Mouse (Mus musculus) midbrain, embryonic 16.5 days (tissue): ENCODE results near the gene Naa60. TPM values are rescaled to one million over a fixed set of nuclear protein-coding genes. Genes with fewer than 3 reads are reported as not detected.

ENCODE experiments used
- ATAC-seq: fragments of 200-750 bp; cut with Nextera tagmentation; 2 replicates; pipeline ENCODE4 v1.8.0; 2017; ENCODE audit warnings: moderate TSS enrichment
- H3K27ac ChIP-seq: fragments of 300-500 bp; sonication (generic); 2 replicates; pipeline ENCODE4 v1.5.1; 2014; ENCODE audit warnings: mild to moderate bottlenecking, low read length, mixed read lengths
- H3K27me3 ChIP-seq: fragments of 300-500 bp; sonication (generic); 2 replicates; pipeline ENCODE4 v1.6.1; 2014; ENCODE audit warnings: low read depth, low read length, mixed read lengths; ENCODE audit not compliant: control insufficient read depth, insufficient read depth
- H3K36me3 ChIP-seq: fragments of 300-500 bp; sonication (generic); 2 replicates; pipeline ENCODE4 v1.6.1; 2014; ENCODE audit warnings: mild to moderate bottlenecking, low read length, moderate library complexity, mixed read lengths; ENCODE audit not compliant: control insufficient read depth, insufficient read depth
- H3K4me1 ChIP-seq: fragments of 300-500 bp; sonication (generic); 2 replicates; pipeline ENCODE4 v1.6.1; 2014; ENCODE audit warnings: mild to moderate bottlenecking, low read length, mixed read lengths; ENCODE audit not compliant: control insufficient read depth, insufficient read depth
- H3K4me2 ChIP-seq: fragments of 300-500 bp; sonication (generic); 2 replicates; pipeline ENCODE4 v1.6.1; 2014; ENCODE audit warnings: mild to moderate bottlenecking, low read length, mixed read lengths
- H3K4me3 ChIP-seq: fragments of 300-500 bp; sonication (generic); 2 replicates; pipeline ENCODE4 v1.5.1; 2014; ENCODE audit warnings: low read depth, mild to moderate bottlenecking, low read length, moderate library complexity, mixed read lengths
- H3K9ac ChIP-seq: fragments of 300-500 bp; sonication (generic); 2 replicates; pipeline ENCODE4 v1.6.1; 2014; ENCODE audit warnings: low read depth, low read length, mixed read lengths
- H3K9me3 ChIP-seq: fragments of 300-500 bp; sonication (generic); replicated peaks from 2 replicates; pipeline ENCODE4 v1.6.1; 2014; ENCODE audit warnings: mild to moderate bottlenecking, low read length, mixed read lengths; ENCODE audit not compliant: control insufficient read depth, poor library complexity, severe bottlenecking
- WGBS: fragments of 180-500 bp; shearing (Covaris S2); extraction: QIAGEN DNeasy Blood & Tissue Kit; methylation state at CpG from one replicate; pipeline ENCODE4 v1.1.7; 2014; 5-methylcytosine and 5-hydroxymethylcytosine counted together
- polyA plus RNA-seq: library from polyadenylated mRNA; unstranded; fragments of >200 nt; fragmentation: Nextera tagmentation; extraction: Ambion mirVana; gene quantifications from 2 replicates; pipeline ENCODE4 v1.2.1, GENCODE M21; 2015

Naa60 gene
- 98.6 and 110 TPM in 2 replicates for polyA plus RNA-seq

- Histone ChIP-seq H3K36me3 (0 out of 2 replicates have a peak, but pooled peaks cover 2% of the 10 kb centered on the region), H3K9ac (peak within 1 kb of the TSS; percentile 73), H3K4me3 (peak within 1 kb of the TSS; percentile 64), H3K9me3 (no peaks in the 10 kb centered on the region), H3K4me2 (peak within 1 kb of the TSS; percentile 91), H3K27me3 (no peaks in the 10 kb centered on the region), H3K27ac (peak within 1 kb of the TSS; percentile 65), H3K4me1 (peaks cover 15% of the 10 kb centered on the region)
- 4% methylated on average over 47 of the region's 47 CpGs for WGBS
- peak; percentile 96 for ATAC-seq
These were observed at the start of gene Naa60 for GRCm38 (mm10) chr16:3872216-3873047. TSS of gene Naa60 (plus strand) at chr16:3872375.

- 56% methylated on average over 3 of the region's 3 CpGs for WGBS
These were observed 44.2 kb upstream of the Naa60 start for GRCm38 (mm10) chr16:3828021-3828420.

GRCm38 (mm10) chr16:3829727-3830126 is 42.4 kb upstream of the Naa60 start:
- Histone ChIP-seq H3K4me3 (no peak overlapping the region), H3K4me1 (no peaks in the 10 kb centered on the region), H3K36me3 (no peaks in the 10 kb centered on the region), H3K27ac (no peak overlapping the region), H3K9me3 (no peaks in the 10 kb centered on the region; the same call in 1 of the 2 replicates), H3K27me3 (no peaks in the 10 kb centered on the region), H3K4me2 (no peak overlapping the region), H3K9ac (no peak overlapping the region)
- 94% methylated on average over 2 of the region's 2 CpGs for WGBS
- ATAC-seq = no peak

More at GRCm38 (mm10) chr16:3828021-3828420, 44.2 kb upstream of the Naa60 start:
- Histone ChIP-seq H3K9me3 (no peaks in the 10 kb centered on the region; the same call in 1 of the 2 replicates), H3K27me3 (no peaks in the 10 kb centered on the region), H3K9ac (no peak overlapping the region), H3K36me3 (no peaks in the 10 kb centered on the region), H3K4me1 (no peaks in the 10 kb centered on the region), H3K27ac (no peak overlapping the region), H3K4me2 (no peak overlapping the region), H3K4me3 (no peak overlapping the region)
- ATAC-seq = no peak

GRCm38 (mm10) chr16:3830588-3831109 is 41.5 kb upstream of the Naa60 start, which contains the start of gene Olfr15:
TSS of gene Olfr15 (plus strand) at chr16:3830878.
- Histone ChIP-seq H3K27ac (no peak within 1 kb of the TSS), H3K9me3 (no peaks in the 10 kb centered on the region; the same call in 1 of the 2 replicates), H3K36me3 (no peaks in the 10 kb centered on the region)

GRCm38 (mm10) chr16:3835461-3835860 is 36.7 kb upstream of the Naa60 start:
- H3K4me3 ChIP-seq = no peak overlapping the region

More at GRCm38 (mm10) chr16:3830588-3831109, 41.5 kb upstream of the Naa60 start, which contains the start of gene Olfr15:
- no peak within 1 kb of the TSS for H3K4me3 ChIP-seq
- H3K4me1 ChIP-seq = no peaks in the 10 kb centered on the region
- no peak within 1 kb of the TSS for H3K4me2 ChIP-seq
- no peak for ATAC-seq
- H3K9ac ChIP-seq = no peak within 1 kb of the TSS
- H3K27me3 ChIP-seq = no peaks in the 10 kb centered on the region

GRCm38 (mm10) chr16:3839157-3839885 is 32.9 kb upstream of the Naa60 start:
- 66% methylated on average over 17 of the region's 17 CpGs for WGBS
- Histone ChIP-seq H3K9ac (no peak overlapping the region), H3K27me3 (no peaks in the 10 kb centered on the region; the same call in 1 of the 2 replicates), H3K9me3 (no peaks in the 10 kb centered on the region), H3K27ac (no peak overlapping the region), H3K4me1 (no peaks in the 10 kb centered on the region), H3K36me3 (no peaks in the 10 kb centered on the region), H3K4me2 (no peak overlapping the region), H3K4me3 (no peak overlapping the region)
- ATAC-seq = no peak

More at GRCm38 (mm10) chr16:3835461-3835860, 36.7 kb upstream of the Naa60 start:
- Histone ChIP-seq H3K9me3 (no peaks in the 10 kb centered on the region), H3K4me1 (no peaks in the 10 kb centered on the region), H3K4me2 (no peak overlapping the region), H3K36me3 (no peaks in the 10 kb centered on the region), H3K27me3 (no peaks in the 10 kb centered on the region; the same call in 1 of the 2 replicates), H3K9ac (no peak overlapping the region), H3K27ac (no peak overlapping the region)
- WGBS = 80% methylated on average over 2 of the region's 2 CpGs
- no peak for ATAC-seq

DNA sequence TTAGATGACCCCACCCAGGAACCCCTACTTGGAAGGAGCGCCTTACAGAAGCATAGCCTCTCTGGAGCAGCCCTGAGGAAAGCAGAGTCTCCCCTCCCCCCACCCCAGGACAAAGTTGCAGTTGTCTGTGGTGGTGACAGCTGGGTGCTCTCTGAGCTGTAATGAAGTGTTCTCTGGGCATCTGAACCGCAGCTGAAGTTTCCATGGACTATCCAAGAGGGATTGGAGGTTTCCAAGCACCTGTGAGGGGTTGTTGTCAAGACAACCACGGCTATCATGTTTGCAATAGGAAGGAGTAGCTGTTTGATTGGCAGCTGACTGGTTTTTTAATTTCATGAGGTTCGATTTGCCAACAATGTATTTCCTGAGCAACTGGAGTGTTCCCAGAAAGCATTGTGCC is 29.2 kb upstream of the Naa60 start:
- 33% methylated on average over 4 of the region's 4 CpGs for WGBS
- H3K36me3 ChIP-seq = no peaks in the 10 kb centered on the region
- ATAC-seq = no peak
- no peak overlapping the region for H3K9ac ChIP-seq
- H3K4me3 ChIP-seq = no peak overlapping the region
- H3K27ac ChIP-seq = no peak overlapping the region
- no peak overlapping the region for H3K4me2 ChIP-seq
- peaks cover 5% of the 10 kb centered on the region for H3K4me1 ChIP-seq
- no peaks in the 10 kb centered on the region; the same call in 1 of the 2 replicates for H3K27me3 ChIP-seq
- no peaks in the 10 kb centered on the region for H3K9me3 ChIP-seq

DNA sequence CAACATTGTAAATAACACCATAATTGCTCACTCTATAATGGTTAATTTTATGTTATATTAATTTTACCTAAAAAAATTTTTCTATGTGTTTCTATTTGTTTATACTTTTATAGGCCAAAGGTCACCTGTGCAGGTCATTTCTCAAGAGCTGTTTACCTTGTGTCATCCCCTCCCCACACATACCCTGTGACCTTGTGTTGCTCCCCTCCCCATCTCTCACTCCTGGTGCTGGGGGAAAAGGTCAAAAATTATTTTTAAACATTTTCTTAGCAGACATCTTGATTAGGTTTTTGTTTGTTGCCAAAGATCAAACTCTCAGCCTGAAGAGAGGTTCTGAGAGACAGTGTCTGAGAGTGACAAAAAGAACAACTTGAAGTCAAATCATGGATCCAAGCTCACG is 28.4 kb upstream of the Naa60 start:
- no peak overlapping the region for H3K27ac ChIP-seq
- no peak overlapping the region for H3K9ac ChIP-seq
- H3K27me3 ChIP-seq = no peaks in the 10 kb centered on the region; the same call in 1 of the 2 replicates
- no peak overlapping the region for H3K4me2 ChIP-seq
- peaks cover 7% of the 10 kb centered on the region for H3K4me1 ChIP-seq
- no peak overlapping the region for H3K4me3 ChIP-seq
- 79% methylated on average over 1 of the region's 1 CpGs for WGBS
- no peaks in the 10 kb centered on the region for H3K9me3 ChIP-seq
- H3K36me3 ChIP-seq = no peaks in the 10 kb centered on the region
- ATAC-seq = no peak
